ENCODE assay signal across 18 mouse cellular contexts in the genomic region with DNA sequence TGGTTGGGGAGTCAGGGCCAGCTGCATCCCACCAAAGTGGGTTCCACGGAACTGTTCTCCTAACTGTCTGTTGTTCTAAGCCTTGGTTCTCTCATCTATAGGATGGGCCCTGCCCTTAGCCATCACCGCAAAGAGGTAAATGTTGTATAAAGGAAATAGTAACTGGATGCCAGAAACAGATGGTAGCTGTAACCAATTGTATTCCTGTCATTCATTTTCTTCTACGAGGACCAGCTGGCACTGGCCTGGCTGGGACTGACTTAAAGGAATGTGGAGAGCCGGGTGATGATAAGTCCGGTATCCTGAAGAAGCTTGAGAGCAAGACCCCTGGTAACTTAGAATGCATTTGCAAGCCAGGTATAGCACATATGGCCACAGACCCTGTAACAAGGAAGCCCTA.
DNase-seq lines count a peak whose midpoint lies in the region; ATAC-seq lines count a peak whose summit lies in the region.
"Had no signal": no experiment of that assay in that cellular context is flagged by ENCODE, and none has a peak within 500 bp of the region (broad histone marks: within the 10 kb centered on the region; RNA-seq: fewer than 3 reads in every experiment).

No protein-coding gene starts in this region.

- H3K4me3 ChIP-seq in midbrain, embryonic 13.5 days (replicated peaks), result no peak overlapping the region
- H3K4me3 ChIP-seq in midbrain, embryonic 10.5 days, result no peak overlapping the region
- H3K4me3 ChIP-seq in embryonic facial prominence, embryonic 11.5 days (ENCODE audit: low read depth, low read length), result no peak overlapping the region
- H3K4me3 ChIP-seq in limb, embryonic 11.5 days (ENCODE audit: low read depth, low read length), result no peak overlapping the region
- H3K4me3 ChIP-seq: liver, embryonic 13.5 days; megakaryocyte, embryonic 14.5 days; myocyte had no signal

- WGBS in midbrain, embryonic 13.5 days, result 61% methylated on average over 5 of the region's 5 CpGs
- WGBS in midbrain, embryonic 10.5 days, result 80% methylated on average over 5 of the region's 5 CpGs
- 43% methylated on average over 5 of the region's 5 CpGs for WGBS in embryonic facial prominence, embryonic 11.5 days
- 42% methylated on average over 5 of the region's 5 CpGs for WGBS in limb, embryonic 11.5 days

- H3K36me3 ChIP-seq in midbrain, embryonic 13.5 days, result no peaks in the 10 kb centered on the region
- no peaks in the 10 kb centered on the region for H3K36me3 ChIP-seq in midbrain, embryonic 10.5 days
- no peaks in the 10 kb centered on the region for H3K36me3 ChIP-seq in embryonic facial prominence, embryonic 11.5 days (replicated peaks; ENCODE audit: control insufficient read depth, insufficient read depth, low read depth, low read length)
- no peaks in the 10 kb centered on the region for H3K36me3 ChIP-seq in limb, embryonic 11.5 days (ENCODE audit: control insufficient read depth, insufficient read depth, low read length)
- H3K36me3 ChIP-seq: liver, embryonic 13.5 days had no signal

- H3K4me1 ChIP-seq in midbrain, embryonic 13.5 days (replicated peaks), result peaks cover 21% of the 10 kb centered on the region
- peaks cover 22% of the 10 kb centered on the region for H3K4me1 ChIP-seq in midbrain, embryonic 10.5 days
- H3K4me1 ChIP-seq in embryonic facial prominence, embryonic 11.5 days (ENCODE audit: control insufficient read depth, insufficient read depth, low read length), result no peaks in the 10 kb centered on the region
- H3K4me1 ChIP-seq in limb, embryonic 11.5 days (ENCODE audit: control insufficient read depth, insufficient read depth, low read length), result 0 out of 2 replicates have a peak, but pooled peaks cover 2% of the 10 kb centered on the region
- H3K4me1 ChIP-seq: liver, embryonic 13.5 days; megakaryocyte, embryonic 14.5 days had no signal

- H3K9me3 ChIP-seq in midbrain, embryonic 13.5 days, result no peaks in the 10 kb centered on the region
- H3K9me3 ChIP-seq in midbrain, embryonic 10.5 days (replicated peaks), result no peaks in the 10 kb centered on the region
- H3K9me3 ChIP-seq in embryonic facial prominence, embryonic 11.5 days (replicated peaks; ENCODE audit: control insufficient read depth, low read length), result no peaks in the 10 kb centered on the region
- H3K9me3 ChIP-seq in limb, embryonic 11.5 days (ENCODE audit: control insufficient read depth, low read length), result no peaks in the 10 kb centered on the region
- H3K9me3 ChIP-seq: liver, embryonic 13.5 days; megakaryocyte, embryonic 14.5 days had no signal

- peak; percentile 31 for DNase-seq in embryo, embryonic 10 days (ENCODE audit: low spot score)
- no peak for DNase-seq in embryo, embryonic 10.5 days (ENCODE audit: low spot score)
- DNase-seq in midbrain, embryonic 10.5 days (ENCODE audit: low spot score), result no peak
- DNase-seq in embryonic facial prominence, embryonic 11.5 days (ENCODE audit: low spot score), result peak; percentile 40
- no peak for DNase-seq in limb, embryonic 11.5 days (ENCODE audit: low spot score)
- no peak for DNase-seq in adipocyte (ENCODE audit: low spot score)
- no peak for DNase-seq in layer of hippocampus, postnatal 10 days (ENCODE audit: low spot score in 2 of 2)
- DNase-seq: B cell, adult 2 months; heart, postnatal 4 days; kidney, adult 2 months; kidney, postnatal 36 days; liver, embryonic 13.5 days; lung, postnatal 10 days; right cerebral cortex, postnatal 4 days had no signal

- ATAC-seq in midbrain, embryonic 13.5 days, result 0 out of 2 replicates have a peak, but pooled peaks have one; percentile 18
- ATAC-seq in embryonic facial prominence, embryonic 11.5 days (replicated peaks; ENCODE audit: insufficient number of reproducible peaks, low FRiP score, low TSS enrichment, low read depth), result no peak
- 0 out of 2 replicates have a peak, but pooled peaks have one; percentile 39 for ATAC-seq in limb, embryonic 11.5 days (ENCODE audit: insufficient number of reproducible peaks, low FRiP score, low TSS enrichment, low read depth)

- no peak overlapping the region for H3K9ac ChIP-seq in midbrain, embryonic 13.5 days (replicated peaks)
- H3K9ac ChIP-seq in embryonic facial prominence, embryonic 11.5 days (replicated peaks; ENCODE audit: low read length), result no peak overlapping the region
- no peak overlapping the region for H3K9ac ChIP-seq in limb, embryonic 11.5 days (ENCODE audit: low read length)
- H3K9ac ChIP-seq: liver, embryonic 13.5 days had no signal

- H3K4me2 ChIP-seq in midbrain, embryonic 13.5 days (replicated peaks), result no peak overlapping the region
- H3K4me2 ChIP-seq in embryonic facial prominence, embryonic 11.5 days (ENCODE audit: low read depth, low read length), result no peak overlapping the region
- H3K4me2 ChIP-seq in limb, embryonic 11.5 days (ENCODE audit: low read depth, severe bottlenecking), result no peak overlapping the region
- H3K4me2 ChIP-seq: heart, embryonic 11.5 days; liver, embryonic 13.5 days had no signal

- H3K27me3 ChIP-seq in midbrain, embryonic 13.5 days, result 0 out of 2 replicates have a peak, but pooled peaks cover 4% of the 10 kb centered on the region
- H3K27me3 ChIP-seq in midbrain, embryonic 10.5 days (ENCODE audit: low read depth, poor library complexity, severe bottlenecking), result peaks cover 26% of the 10 kb centered on the region
- no peaks in the 10 kb centered on the region for H3K27me3 ChIP-seq in embryonic facial prominence, embryonic 11.5 days (ENCODE audit: control insufficient read depth, insufficient read depth, low read length)
- H3K27me3 ChIP-seq in limb, embryonic 11.5 days (ENCODE audit: control insufficient read depth, insufficient read depth, low read length), result no peaks in the 10 kb centered on the region
- H3K27me3 ChIP-seq: liver, embryonic 13.5 days; megakaryocyte, embryonic 14.5 days had no signal

- H3K27ac ChIP-seq in midbrain, embryonic 13.5 days, result 0 out of 2 replicates have a peak overlapping the region, but pooled peaks have one; percentile 25
- no peak overlapping the region for H3K27ac ChIP-seq in midbrain, embryonic 10.5 days (replicated peaks)
- H3K27ac ChIP-seq in embryonic facial prominence, embryonic 11.5 days (replicated peaks; ENCODE audit: low read depth, low read length), result no peak overlapping the region
- no peak overlapping the region for H3K27ac ChIP-seq in limb, embryonic 11.5 days (replicated peaks; ENCODE audit: low read depth, low read length)
- H3K27ac ChIP-seq: liver, embryonic 13.5 days had no signal

Comparison
In these comparisons a context has a peak if more than half of its experiments do, and no peak if none do; other contexts are left out.
1. DNase-seq: peak in embryo, embryonic 10 days (single experiment) and embryonic facial prominence, embryonic 11.5 days (single experiment); none in embryo, embryonic 10.5 days (single experiment), midbrain, embryonic 10.5 days (single experiment), limb, embryonic 11.5 days (single experiment), adipocyte (single experiment) and layer of hippocampus, postnatal 10 days (0 of 2).